Mouse (Mus musculus): ENCODE results near the gene Rita1. TPM values are rescaled to one million over a fixed set of nuclear protein-coding genes. Genes with fewer than 3 reads are reported as not detected.

The Rita1 gene
- polyA plus RNA-seq, 3 experiments from 2014 or later: 2.1 to 3.5 (median 3.2) TPM

GRCm38 (mm10) chr5:120570289-120570897, 42.0 kb downstream of the Rita1 start:
- no peak for ATAC-seq

DNA sequence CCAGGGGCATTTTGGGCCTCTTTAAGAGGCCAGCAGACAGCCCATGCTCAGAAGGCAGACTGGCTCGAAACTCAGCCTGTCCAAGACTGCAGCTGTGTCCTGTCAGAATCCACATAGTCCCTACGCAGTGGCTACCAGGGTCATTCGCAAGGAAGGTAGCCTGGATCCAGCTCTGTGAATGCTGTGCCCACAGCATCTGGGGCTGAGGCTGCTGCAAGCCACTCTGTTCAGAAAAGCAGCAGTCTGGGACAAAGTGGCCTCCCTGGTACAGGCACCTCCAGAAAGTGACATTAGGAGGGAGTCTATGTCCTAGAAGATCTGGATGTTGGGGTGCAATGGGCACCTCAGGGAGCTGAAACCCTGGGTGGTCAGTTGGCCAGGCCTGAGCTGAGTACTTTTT, 42.6 kb downstream of the Rita1 start:
- ATAC-seq: no peak

- ATAC-seq: no peak
Observed at GRCm38 (mm10) chr5:120568964-120569363, 43.4 kb downstream of the Rita1 start.

DNA sequence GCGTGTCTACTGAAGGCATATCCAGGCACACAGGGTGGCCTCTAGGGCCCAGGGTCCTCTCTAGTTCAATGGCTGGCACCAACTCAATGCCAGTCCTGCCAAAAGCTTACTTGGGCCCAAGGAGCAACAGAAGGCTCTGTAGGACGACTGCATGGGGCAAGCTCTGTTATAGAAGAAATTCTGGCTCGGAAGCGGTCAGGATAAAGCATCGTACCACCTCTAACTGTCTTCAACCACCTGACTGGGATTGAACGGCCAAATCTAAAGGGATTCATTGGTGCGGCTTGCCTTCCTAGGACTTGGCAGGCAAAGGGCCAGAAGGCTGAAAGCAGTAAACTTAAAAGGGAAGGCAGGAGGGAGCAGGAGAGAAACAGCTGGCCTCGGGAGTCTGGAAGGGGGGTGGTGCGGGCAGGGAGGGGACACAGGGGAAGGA, 44.0 kb downstream of the Rita1 start:
- ATAC-seq: no peak

GRCm38 (mm10) chr5:120567761-120568211, 44.6 kb downstream of the Rita1 start:
- ATAC-seq: no peak

- no peak for ATAC-seq
Observed at GRCm38 (mm10) chr5:120567253-120567701, 45.1 kb downstream of the Rita1 start.

- ATAC-seq: no peak
Observed at GRCm38 (mm10) chr5:120566681-120567252, 45.6 kb downstream of the Rita1 start.

DNA sequence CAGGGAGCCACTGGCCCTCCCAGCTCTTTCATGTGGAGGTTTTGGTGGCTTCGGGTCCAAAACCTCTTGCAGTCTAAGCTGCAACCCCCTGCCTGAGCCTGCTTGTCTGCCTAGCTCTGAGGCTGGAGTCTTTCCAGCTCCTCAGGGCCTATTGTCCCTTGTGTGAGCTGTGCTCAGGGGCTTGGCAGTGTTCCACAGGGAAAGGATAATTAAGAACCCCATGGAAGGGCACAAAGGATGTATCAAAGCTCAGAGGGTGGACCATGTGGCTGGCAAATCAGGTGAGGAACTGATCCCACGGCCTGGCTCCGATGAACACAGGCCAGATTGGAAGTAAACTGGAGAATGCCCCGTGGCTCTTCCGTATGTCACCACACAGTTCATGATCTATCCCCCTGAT, 46.3 kb downstream of the Rita1 start:
- no peak for ATAC-seq

DNA sequence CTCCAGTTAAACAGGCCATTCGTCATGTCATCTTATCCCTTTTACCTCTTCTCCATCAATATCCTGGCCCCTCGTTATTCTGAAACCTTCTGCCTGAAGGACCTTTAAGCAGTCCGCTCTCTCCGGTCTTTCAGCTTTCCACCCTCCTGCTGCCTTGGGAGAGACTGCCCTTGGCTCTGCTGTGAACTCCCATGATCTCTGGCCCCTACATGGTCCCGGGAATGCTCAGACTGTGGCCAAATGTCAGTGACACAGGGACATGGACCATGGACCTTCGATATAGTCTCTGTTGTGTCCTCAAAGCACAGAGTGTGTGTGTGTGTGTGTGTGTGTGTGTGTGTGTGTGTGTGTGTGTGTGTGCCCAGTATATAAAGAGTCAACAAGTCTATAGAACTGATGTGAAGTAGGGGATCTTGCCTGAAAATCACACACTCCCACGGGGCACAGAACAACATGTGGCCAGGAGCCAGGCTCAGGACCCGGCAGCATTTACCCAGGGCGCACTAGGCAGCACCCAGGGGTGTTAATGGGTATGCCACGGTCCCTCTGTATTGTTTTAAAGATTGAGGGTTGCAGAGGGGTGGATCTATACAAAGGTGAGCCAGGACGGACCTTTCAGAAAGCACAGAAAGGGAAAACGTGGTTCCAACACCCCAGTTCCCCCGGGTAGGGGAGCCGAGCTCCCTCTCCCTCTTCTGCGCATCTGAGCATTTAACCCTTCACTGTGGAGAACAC, 47.1 kb downstream of the Rita1 start:
- ATAC-seq: no peak

GRCm38 (mm10) chr5:120563914-120564311, 48.5 kb downstream of the Rita1 start:
- ATAC-seq: no peak

- ATAC-seq: no peak
Observed at GRCm38 (mm10) chr5:120562956-120563913, 49.2 kb downstream of the Rita1 start.

DNA sequence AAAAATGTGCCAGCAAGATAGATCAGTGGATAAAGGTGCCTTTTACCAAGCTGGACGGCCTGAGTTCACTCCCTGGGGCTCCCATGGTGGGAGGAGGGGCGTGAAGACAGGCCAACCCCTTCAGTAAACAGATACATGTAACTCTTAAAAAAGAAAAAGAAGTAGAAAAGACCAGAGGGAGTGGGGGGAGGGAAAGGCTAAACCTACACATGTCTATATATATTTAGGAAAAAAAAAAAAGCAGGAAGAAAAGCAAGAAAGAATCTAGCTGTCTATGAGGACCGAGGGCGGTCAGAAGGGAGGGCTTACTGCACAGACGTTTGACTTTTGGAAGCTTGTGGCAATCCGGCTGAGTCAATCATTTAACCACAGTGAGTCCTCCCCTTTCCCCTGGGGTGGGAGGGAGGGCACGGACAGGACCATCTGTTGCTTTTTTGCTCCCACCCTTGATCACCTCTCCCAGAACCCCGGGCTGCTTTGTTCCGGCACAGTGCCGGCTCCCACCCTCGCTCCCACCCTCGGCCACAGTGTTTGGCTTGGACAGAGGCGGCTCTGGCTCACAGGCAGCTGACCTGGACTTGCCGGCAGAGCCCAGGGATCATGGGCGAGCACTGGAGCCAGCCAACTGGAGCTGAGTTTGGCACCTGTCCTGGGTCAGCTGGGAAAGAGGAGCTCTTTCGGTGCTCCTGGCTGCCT, 51.6 kb downstream of the Rita1 start:
- ATAC-seq: no peak

DNA sequence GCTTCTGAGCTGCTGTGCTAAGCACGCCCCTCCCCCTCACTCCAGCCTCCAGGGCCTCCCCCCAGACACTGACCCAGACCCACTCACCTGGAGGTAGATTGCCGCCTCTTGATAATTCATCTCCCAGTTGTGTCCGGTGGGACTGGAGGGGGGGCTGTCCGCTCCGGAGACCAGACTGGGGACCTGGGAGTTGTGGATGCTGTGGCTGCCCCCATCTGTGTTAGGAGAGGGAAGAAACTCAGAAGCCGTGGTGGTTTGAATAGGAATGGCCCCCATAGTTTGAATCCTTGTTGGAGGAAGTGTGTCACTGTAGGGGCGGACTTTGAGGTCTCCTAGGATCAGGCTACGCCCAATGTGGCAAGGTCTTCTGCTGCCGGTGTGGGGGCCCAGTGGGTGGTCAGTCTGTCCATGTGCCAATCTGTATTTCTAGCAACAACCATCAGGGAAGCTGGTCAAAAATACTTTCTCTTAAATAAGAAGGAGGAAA, 52.2 kb downstream of the Rita1 start:
- ATAC-seq: no peak

DNA sequence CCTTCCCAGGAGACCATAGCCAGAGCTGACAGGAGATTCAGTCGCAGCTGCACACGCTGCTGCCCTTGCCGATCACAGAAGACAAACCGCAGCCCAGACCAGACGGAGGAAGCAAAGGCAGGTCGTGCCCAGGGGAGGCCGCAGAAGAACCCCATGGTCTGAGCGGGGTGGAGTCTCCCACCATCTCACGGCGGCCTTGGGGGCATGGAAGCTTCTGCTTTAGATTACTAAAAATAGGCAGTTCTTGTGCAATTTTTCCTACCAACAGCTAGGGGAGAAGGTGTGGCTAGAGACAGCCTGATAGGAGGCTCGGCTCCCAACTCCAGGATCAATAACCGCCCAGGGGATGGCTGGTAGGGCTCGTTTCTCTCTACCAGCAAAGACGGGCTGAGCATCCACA, 53.6 kb downstream of the Rita1 start:
- ATAC-seq: no peak

DNA sequence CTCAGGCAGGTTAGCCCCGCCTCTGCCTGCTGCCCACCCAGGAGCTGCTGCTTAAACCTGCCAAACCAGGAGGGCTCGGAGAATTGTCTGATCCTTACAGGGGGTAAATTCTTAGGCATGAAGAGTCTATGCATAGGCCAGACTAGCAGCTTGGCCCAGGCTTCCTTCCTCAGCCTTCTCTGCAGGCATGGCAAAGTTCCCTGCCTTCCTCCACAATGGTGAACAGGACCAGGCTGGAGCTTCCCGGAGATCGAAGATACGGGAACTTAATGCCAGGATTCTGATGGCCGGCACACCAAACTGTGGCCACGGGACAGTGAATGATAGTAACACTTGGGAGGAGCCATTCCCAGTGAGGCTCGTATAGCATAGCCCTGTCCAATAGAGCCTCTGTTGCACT, 54.3 kb downstream of the Rita1 start:
- ATAC-seq: no peak

GRCm38 (mm10) chr5:120555871-120556270, 56.5 kb downstream of the Rita1 start:
- no peak for ATAC-seq

GRCm38 (mm10) chr5:120550673-120551072, 61.7 kb downstream of the Rita1 start:
- ATAC-seq: no peak

GRCm38 (mm10) chr5:120550137-120550536, 62.3 kb downstream of the Rita1 start:
- no peak for ATAC-seq

DNA sequence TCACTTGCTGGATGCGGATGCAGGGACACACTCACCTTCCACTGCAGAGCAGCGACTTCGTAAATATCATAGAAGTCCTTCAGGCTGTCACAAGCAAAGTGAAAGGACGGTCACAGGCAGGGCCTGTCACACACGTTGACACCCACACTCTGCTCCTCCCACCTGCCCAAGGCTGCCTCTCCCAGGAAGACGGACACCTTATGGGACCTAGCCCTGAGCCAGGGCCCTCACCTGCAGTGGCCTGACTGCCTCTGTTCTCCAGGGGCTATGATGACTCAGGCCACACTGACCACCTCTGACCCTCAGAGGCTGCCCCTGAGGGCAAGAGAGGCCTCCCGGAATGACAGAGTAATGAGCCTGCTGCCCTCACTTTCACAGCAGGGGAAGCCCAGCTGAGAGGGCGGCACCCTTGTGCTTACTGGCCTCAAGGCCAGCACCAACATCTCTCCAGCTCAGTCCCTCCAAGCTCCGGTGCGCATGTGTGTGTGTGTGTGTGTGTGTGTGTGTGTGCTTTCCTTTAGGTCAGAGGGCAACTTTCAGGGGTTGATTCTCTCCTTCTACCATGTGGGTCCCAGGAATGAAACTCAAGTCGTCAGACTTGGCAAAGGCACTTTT, 64.0 kb downstream of the Rita1 start:
- ATAC-seq: no peak

Measured in inflammation-experienced regulatory T-cells, adult 6 months (primary cell).